Mouse (Mus musculus) G1E (cell line): ENCODE measurements at regions not wholly inside any gene's neighbourhood (a gene's known extent, or its start where the extent isn't known, plus 50 kb on each side); places are given as distances from the start of the nearest gene placed in this dataset.

Experiments used
- ATAC-seq: 2 replicates; pipeline ENCODE4 v1.8.0; 2016; ENCODE audit warnings: mild to moderate bottlenecking; ENCODE audit not compliant: insufficient number of reproducible peaks, poor library complexity, low FRiP score, severe bottlenecking; ENCODE audit errors: extremely low read depth
- DNase-seq: peaks from one replicate; pipeline ENCODE4 v3.0.0; 2012; ENCODE audit warnings: low spot score
- H3K27me3 ChIP-seq: 2 replicates; pipeline ENCODE4 v1.6.1; 2012; ENCODE audit warnings: mild to moderate bottlenecking, low read length, inconsistent platforms; ENCODE audit not compliant: insufficient read depth
- H3K36me3 ChIP-seq: replicated peaks from 2 replicates; pipeline ENCODE3; 2012; ENCODE audit warnings: mild to moderate bottlenecking, inconsistent platforms
- H3K4me1 ChIP-seq: 2 replicates; pipeline ENCODE4 v1.6.1; 2012; ENCODE audit warnings: low read depth, low read length, inconsistent platforms, mixed read lengths; ENCODE audit not compliant: insufficient read depth
- H3K4me3 ChIP-seq: 2 replicates; pipeline ENCODE4 v1.5.1; 2012; ENCODE audit warnings: low read depth, mild to moderate bottlenecking, inconsistent platforms, low read length, moderate library complexity, mixed read lengths
- H3K9me3 ChIP-seq: replicated peaks from 2 replicates; pipeline ENCODE4 v1.6.1; 2012; ENCODE audit warnings: inconsistent platforms
- CTCF ChIP-seq: IDR thresholded peaks from 2 replicates; pipeline ENCODE4 v1.5.1; 2012; ENCODE audit warnings: low read depth, low read length, inconsistent platforms, mixed read lengths
- GATA1 ChIP-seq: IDR thresholded peaks from 2 replicates; pipeline ENCODE4 v1.6.1; 2012; ENCODE audit warnings: borderline replicate concordance, low read length, inconsistent platforms, mixed read lengths
- GATA2 ChIP-seq: IDR thresholded peaks from 2 replicates; pipeline ENCODE4 v1.6.1; 2012; ENCODE audit warnings: low read depth, low read length, inconsistent platforms, borderline replicate concordance
- POLR2AphosphoS5 ChIP-seq: IDR thresholded peaks from 2 replicates; pipeline ENCODE4 v1.6.1; 2012; ENCODE audit warnings: low read depth, low read length, inconsistent platforms; ENCODE audit not compliant: insufficient replicate concordance
- TAL1 ChIP-seq: conservative IDR thresholded peaks from 2 replicates; pipeline ENCODE4 v1.6.1; 2012; ENCODE audit warnings: low read depth, low read length, inconsistent platforms, mixed read lengths

DNA sequence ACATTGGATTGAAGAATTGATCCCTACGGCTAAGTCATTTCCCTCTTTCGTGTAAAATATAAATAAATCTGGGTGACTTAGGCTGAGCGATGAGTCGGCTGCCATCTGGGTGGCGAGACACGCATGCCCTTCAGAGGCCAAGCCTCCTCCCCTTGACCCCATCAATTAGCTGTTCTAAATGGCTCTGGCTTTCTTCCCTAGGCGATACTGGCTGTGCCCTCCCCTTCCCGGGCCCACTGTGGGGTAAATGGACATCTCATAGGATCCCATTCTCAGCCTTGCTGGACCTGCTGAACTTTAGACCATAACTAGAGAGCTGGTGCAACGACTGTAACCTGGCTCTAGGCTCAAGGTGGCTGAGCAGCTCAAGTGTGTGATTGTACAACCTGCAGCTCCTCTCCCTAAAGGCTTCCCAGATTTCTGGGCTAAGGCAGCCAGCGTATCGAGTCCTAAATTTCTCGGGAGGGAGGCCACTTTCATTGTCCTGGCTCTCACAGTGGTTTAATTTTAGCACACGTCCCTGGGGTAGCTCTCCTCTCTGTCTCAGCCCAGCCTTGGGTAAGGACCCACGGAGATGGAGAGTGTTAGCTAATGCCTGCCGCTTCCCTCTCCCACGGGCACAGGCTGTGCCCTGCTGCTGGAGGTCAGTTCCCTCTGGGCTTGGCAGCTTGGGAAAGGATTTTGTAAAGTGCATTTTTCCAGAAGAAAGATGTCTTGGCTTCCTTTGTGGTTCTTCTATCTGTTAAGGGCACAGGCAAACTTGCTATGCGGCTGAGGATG is 80.7 kb upstream of the Zc3h12a start:
- Histone ChIP-seq H3K36me3 (no peaks in the 10 kb centered on the region), H3K9me3 (peaks cover 78% of the 10 kb centered on the region), H3K4me1 (no peaks in the 10 kb centered on the region; the same call in 1 of the 2 replicates), H3K4me3 (no peak overlapping the region), H3K27me3 (no peaks in the 10 kb centered on the region)
- ATAC-seq: no peak
- DNase-seq: no peak
- TF ChIP-seq GATA1 (no peak), GATA2 (no peak), CTCF (no peak), TAL1 (no peak), POLR2AphosphoS5 (no peak)

DNA sequence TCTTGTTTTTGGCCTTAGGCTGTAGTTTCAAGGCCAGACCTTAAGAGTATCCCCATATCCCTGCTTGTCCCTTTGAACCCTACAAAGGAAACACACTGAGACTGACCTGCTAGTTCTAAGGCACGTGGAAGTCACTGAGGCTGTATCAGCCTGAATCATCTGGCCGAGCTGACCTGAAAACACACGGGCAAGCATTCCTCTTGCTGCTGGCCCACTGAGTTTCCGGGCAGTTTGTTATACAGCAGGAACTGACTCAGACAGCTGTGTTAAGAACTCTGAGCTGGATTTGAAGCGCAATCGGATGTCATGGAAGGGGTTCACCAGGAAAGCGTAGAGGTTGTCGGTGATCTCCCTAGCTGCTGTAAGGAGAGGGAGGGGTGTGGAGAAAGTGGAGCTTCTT is 75.9 kb upstream of the Zc3h12a start:
- Histone ChIP-seq H3K4me1 (no peaks in the 10 kb centered on the region), H3K36me3 (no peaks in the 10 kb centered on the region), H3K9me3 (peaks cover 75% of the 10 kb centered on the region), H3K27me3 (no peaks in the 10 kb centered on the region), H3K4me3 (no peak overlapping the region)
- no peak for ATAC-seq
- DNase-seq: no peak
- TF ChIP-seq CTCF (no peak), POLR2AphosphoS5 (no peak), GATA1 (no peak), TAL1 (no peak), GATA2 (no peak)

DNA sequence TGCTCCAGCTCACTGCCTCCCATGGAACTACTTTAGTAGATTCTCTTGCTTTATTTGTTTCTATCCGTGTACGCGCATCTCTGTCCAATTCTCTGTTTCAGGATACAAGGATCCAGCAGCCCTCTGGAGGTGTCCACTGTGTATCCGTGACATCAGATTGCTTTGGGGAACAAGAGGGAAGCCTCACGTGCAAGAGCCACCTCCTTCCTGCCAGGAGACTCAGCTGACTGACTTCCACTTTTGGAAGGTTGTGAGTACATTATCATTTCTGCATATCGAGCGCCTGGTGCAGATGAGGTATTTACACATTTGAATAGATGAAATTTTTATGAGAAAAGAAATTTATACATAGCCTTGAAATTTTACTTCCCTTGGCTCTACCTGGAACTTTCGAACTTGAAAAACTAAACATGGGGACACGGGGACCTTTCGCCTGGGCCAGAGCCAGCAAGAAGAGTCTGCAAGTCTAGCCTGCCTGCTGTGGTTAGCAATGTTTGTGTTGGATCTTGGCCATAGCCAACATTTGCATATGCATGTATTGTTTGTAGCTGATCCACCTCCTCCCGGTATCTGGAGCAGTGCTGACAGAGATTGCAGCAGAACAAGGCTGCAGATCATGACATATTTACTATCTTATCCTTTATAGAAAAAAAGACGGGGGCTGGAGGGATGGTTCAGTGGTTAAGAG is 74.1 kb upstream of the Zc3h12a start:
- Histone ChIP-seq H3K9me3 (peaks cover 74% of the 10 kb centered on the region), H3K27me3 (no peaks in the 10 kb centered on the region), H3K4me3 (no peak overlapping the region), H3K36me3 (no peaks in the 10 kb centered on the region), H3K4me1 (no peaks in the 10 kb centered on the region)
- ATAC-seq (no peak), DNase-seq (no peak)
- TF ChIP-seq GATA1 (no peak), CTCF (no peak), POLR2AphosphoS5 (no peak), GATA2 (no peak), TAL1 (no peak)

- ATAC-seq (no peak), DNase-seq (no peak)
- Histone ChIP-seq H3K9me3 (peaks cover 72% of the 10 kb centered on the region), H3K4me1 (no peaks in the 10 kb centered on the region), H3K27me3 (no peaks in the 10 kb centered on the region), H3K4me3 (no peak overlapping the region), H3K36me3 (no peaks in the 10 kb centered on the region)
- TF ChIP-seq TAL1 (no peak), CTCF (no peak), GATA2 (no peak), POLR2AphosphoS5 (no peak), GATA1 (no peak)
Measured at GRCm38 (mm10) chr4:125200762-125201161, 73.1 kb upstream of the Zc3h12a start.

DNA sequence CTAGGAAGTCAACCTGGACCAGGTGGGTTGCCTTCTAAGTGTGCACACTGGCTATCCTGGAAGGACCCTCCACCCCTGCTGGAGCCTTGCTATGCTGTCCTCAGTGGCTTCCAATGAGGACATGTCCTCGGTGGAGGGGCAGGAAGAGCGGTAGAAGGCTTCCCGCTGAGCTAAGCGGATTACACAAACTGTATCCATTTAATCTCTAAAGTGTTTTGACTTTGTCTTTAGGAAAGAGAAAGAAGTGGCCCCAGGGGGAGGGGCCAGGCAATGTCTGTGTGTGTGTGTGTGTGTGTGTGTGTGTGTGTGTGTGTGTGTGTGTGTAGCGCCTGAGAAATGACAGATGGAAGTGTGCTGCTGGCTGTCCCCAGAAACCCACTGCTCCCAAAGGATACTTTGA is 71.6 kb upstream of the Zc3h12a start:
- H3K27me3 ChIP-seq: no peaks in the 10 kb centered on the region
- ATAC-seq: no peak

DNA sequence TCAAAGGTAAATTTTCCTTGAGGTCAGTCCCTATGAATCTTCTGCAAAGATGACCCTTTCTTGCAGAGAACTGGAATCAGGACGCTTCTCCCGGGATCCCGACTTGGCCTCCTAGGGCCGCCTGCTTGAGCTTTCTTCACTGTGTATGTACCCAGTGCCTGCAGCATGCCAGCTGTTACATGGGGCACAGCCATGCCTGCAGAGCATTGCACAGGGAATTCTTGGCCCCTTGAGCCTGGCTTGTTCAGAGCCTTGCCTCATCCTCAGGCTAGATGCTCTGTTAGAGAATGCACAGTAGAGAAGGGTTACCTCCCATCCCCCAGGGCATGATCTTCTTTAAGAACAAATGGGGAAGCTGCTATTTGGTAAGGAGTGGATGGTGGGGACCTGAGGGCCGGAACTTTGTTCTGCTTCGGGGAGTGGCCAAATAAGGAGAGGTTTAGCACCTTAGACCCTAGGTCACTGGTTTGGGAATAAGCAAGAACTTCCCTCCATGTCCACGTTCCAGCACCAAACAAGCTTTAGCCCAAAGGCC is 68.3 kb upstream of the Zc3h12a start:
- H3K4me1 ChIP-seq: no peaks in the 10 kb centered on the region
- H3K27me3 ChIP-seq: no peaks in the 10 kb centered on the region
- H3K4me3 ChIP-seq: no peak overlapping the region
- no peaks in the 10 kb centered on the region for H3K36me3 ChIP-seq
- DNase-seq (no peak), ATAC-seq (no peak)
- H3K9me3 ChIP-seq: peaks cover 69% of the 10 kb centered on the region
- TF ChIP-seq TAL1 (no peak), GATA2 (no peak), POLR2AphosphoS5 (no peak), GATA1 (no peak), CTCF (no peak)

More for the DNA sequence above, 71.6 kb upstream of the Zc3h12a start:
- Histone ChIP-seq H3K9me3 (peaks cover 79% of the 10 kb centered on the region), H3K4me3 (no peak overlapping the region), H3K4me1 (no peaks in the 10 kb centered on the region), H3K36me3 (no peaks in the 10 kb centered on the region)
- DNase-seq: no peak
- TF ChIP-seq GATA2: no peak
- TF ChIP-seq TAL1: no peak
- no peak for TF ChIP-seq GATA1
- TF ChIP-seq CTCF: no peak
- no peak for TF ChIP-seq POLR2AphosphoS5
